Mouse (Mus musculus): ENCODE measurements around the gene Ppp1cc.
A peak's percentile ranks its signal among the peaks of the same experiment; 100 is the strongest.
"Not testable (repeated sequence)": the region's sequence is repeated elsewhere in the genome, so short reads cannot be mapped to it uniquely, and the experiment has no call there.

Gene Ppp1cc

GRCm38 (mm10) chr5:122136508-122137408, 21.3 kb upstream of the Ppp1cc start:
- peak in 1 of 2 experiments; percentile 59 for DNase-seq (ENCODE audit: low spot score in 2 of 2)

- no peak for DNase-seq (ENCODE audit: low spot score in 2 of 2)
These were observed 19.2 kb upstream of the Ppp1cc start for GRCm38 (mm10) chr5:122138856-122139255.

DNA sequence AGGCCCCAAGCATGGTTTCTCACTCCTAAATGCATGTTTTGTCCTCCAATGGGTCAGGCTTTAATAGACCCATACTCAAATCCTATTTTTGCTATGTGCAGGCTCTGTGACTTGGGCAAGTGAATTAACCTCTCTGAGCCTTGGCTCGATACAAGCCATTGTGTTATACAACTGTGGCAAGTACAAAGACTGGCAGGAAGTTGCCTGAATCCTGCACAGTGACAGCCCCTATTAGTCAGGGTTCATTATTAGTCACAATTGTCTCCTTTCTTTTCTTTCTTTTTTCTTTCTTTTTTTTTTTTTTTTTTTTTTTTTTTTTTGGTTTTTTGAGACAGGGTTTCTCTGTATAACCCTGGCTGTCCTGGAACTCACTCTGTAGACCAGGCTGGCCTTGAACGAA, 18.3 kb upstream of the Ppp1cc start:
- not testable (repeated sequence) for DNase-seq (ENCODE audit: low spot score in 2 of 2)

DNA sequence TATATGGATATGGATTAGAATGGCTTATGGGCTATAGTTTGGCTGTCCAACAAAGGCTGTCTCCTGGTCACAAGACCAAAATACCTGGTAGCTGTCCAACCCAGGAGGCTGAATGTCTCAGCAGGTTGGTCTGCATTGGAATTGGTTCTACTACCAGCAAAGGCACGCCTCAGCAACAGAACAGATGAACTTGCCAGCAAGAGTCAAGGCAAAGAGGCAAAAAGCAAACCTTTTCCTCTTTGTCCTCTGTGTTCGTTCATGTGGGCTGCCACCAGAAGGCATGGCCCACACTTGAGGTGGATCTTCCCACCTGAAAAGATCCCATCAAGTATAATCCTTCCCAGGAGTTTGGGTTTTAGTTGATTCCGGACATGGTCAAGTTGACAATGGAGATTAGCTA, 17.4 kb upstream of the Ppp1cc start, which contains the start of gene Ccdc63:
Ccdc63 (minus strand) TSS at position 101 of the 400 bp plus-strand sequence.
- no peak for DNase-seq (ENCODE audit: low spot score in 2 of 2)

GRCm38 (mm10) chr5:122142230-122142992, 15.7 kb upstream of the Ppp1cc start:
- peak; percentile 68 to 88 for DNase-seq (ENCODE audit: low spot score in 2 of 2)

- DNase-seq (ENCODE audit: low spot score in 2 of 2), result no peak
These were observed 14.5 kb upstream of the Ppp1cc start for GRCm38 (mm10) chr5:122143543-122143942.

GRCm38 (mm10) chr5:122144825-122145224, 13.3 kb upstream of the Ppp1cc start:
- DNase-seq (ENCODE audit: low spot score in 2 of 2), result no peak

DNA sequence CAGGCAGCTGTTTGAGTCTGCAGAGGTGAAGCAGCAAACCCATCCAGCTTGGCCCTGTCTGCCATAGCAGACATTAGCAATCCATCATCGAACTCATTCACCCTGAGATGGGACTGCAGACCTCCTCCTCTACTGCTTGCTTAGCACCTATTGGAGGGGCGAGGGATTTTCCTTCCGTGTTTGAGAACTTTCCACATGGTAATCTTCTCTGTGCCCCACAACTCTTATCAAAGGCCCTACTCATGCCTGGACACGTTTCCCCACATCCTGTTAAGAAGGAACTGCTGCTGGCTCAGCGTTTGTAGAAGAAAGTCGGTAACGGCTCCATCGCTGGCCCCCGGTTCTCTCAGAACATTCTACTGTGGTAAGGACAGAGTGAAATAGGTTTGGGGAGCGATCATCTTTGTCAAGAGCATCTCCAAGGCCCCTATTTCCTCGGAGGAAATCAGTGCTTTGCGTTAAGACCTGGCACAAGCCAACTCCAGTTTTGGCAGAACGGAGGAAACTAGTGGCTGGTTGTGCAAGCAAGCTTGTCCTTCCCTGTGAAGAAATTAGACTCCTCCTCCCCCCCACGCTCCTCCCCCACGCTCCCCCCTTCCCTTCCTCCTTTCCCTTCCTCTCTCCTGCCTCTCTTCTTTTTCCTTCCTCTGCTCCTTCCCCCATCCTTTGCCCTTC, 12.6 kb upstream of the Ppp1cc start:
- peak; percentile 70 to 79 for DNase-seq (ENCODE audit: low spot score in 2 of 2)

DNA sequence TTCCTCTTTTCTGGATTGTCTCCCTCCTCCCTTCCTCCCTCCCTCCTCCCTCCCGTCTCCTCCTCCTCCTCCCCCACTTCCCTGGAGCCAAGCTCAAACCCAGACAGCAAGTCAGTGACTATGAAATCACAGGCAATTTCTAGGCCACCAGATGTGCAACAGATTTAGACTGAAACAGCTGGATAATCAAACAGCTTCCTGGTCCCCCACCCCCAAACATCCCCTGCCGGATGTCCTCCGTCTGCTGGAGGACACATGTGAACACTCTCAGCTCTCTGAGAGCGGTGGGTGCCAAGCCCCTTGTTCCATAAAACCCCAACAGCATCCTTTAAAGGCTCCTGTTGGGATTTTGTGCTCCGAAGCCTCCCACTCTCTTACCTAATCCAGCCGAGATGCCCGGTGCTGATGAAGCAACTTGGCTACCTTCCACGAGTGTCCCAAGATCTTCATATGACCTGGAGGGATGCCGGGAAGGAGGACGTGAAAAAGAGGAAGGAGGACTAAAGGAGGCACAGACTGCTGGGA, 12.0 kb upstream of the Ppp1cc start:
- no peak for DNase-seq (ENCODE audit: low spot score in 2 of 2)

GRCm38 (mm10) chr5:122146609-122147008, 11.5 kb upstream of the Ppp1cc start:
- DNase-seq (ENCODE audit: low spot score in 2 of 2), result no peak

DNA sequence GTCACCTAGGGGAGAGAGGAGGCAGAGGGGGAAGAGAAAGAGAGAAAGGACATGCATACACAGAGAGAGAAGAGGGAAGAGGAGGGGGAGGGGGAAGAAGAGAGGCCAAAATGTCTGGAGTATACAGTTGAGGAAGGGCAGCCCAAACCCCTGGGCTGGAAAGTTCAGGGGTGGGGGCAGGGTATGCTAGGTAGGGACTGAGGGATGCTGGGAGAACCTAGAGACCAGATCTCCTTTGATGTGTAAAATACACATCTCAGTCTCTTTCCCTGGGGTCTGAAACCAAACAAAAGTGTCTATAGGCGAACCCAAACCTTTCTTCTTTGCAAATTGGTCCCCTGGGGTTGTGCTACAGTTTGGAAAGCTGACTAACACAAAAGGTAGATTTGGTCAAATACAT, 10.0 kb upstream of the Ppp1cc start:
- DNase-seq (ENCODE audit: low spot score in 2 of 2), result no peak

DNA sequence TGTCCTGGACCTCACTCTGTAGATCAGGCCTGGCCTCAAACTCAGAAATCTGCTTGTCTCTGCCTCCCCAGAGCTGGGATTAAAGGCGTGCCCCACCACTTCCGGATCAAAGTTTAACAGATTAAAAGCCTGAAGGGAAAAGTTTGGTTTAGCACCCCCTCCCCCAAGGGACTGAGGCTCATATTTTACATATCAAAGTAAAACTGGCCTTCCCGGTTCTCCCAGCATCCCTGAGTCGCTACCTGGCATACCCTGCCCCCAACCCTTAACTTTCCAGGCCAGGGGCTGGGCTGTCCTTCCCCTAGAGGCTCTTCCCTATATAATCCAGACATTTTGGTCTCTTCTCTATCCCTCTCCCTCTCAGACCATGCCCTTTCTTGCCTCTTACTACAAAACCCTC, 8.8 kb upstream of the Ppp1cc start:
- DNase-seq (ENCODE audit: low spot score in 2 of 2), result no peak

DNA sequence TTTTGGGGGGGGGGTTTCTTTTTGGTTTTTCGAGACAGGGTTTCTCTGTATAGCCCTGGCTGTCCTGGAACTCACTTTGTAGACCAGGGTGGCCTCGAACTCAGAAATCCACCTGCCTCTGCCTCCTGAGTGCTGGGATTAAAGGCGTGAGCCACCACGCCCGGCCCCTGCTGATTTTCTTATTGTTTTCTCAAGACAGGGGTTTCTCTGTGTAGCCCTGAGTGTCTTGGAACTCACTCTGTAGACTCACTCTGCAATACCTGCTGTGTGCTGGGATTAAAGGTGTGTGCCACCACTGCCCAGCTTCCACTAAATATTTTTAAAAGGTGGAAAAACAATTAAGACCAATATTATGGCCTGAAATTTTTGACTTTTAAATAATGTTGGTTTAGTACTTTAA, 5.6 kb upstream of the Ppp1cc start:
- DNase-seq (ENCODE audit: low spot score in 2 of 2), result not testable (repeated sequence)

GRCm38 (mm10) chr5:122154006-122154405, 4.1 kb upstream of the Ppp1cc start:
- DNase-seq (ENCODE audit: low spot score in 2 of 2), result no peak

DNA sequence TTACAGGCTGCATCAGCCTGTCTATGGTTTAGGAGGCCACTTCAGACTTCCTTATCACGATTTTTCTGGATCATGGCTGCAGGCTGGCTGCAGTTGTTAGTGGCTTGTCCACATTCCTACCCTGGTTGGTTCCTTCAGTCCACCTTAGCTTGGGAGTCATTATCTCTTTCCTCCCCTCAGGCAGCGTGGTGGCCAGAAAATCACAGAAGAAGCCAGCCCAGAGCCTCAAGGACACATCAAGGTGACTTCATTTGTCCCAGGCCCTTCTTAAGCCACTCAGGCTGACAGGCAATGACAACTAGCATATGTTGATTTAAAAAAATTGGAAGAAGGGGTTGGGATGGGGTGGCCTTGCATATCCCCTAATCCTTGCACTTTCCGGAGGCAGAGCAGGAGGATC, 3.3 kb upstream of the Ppp1cc start:
- no peak for DNase-seq (ENCODE audit: low spot score in 2 of 2)

DNA sequence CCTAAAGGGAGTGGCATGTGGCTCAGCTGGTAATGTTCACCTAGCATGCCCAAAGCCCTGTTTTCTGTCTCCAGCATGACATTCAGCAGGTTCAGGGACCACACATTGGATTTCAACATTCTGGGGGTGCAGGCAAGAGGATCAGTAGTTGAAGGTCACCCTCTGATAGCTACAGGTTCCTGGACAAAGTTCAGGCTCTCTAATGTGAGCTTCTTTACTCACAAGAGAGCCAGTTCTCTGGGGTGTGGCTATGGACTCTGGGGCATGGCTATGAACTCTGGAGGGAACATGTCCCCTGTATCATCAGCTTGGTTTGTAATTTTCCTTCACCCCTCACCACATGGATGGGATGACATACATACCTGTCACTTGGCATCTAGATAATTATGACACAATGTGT, 2.5 kb upstream of the Ppp1cc start:
- no peak for DNase-seq (ENCODE audit: low spot score in 2 of 2)

- DNase-seq (ENCODE audit: low spot score in 2 of 2), result no peak
These were observed 1.6 kb upstream of the Ppp1cc start for GRCm38 (mm10) chr5:122156486-122156885.

DNA sequence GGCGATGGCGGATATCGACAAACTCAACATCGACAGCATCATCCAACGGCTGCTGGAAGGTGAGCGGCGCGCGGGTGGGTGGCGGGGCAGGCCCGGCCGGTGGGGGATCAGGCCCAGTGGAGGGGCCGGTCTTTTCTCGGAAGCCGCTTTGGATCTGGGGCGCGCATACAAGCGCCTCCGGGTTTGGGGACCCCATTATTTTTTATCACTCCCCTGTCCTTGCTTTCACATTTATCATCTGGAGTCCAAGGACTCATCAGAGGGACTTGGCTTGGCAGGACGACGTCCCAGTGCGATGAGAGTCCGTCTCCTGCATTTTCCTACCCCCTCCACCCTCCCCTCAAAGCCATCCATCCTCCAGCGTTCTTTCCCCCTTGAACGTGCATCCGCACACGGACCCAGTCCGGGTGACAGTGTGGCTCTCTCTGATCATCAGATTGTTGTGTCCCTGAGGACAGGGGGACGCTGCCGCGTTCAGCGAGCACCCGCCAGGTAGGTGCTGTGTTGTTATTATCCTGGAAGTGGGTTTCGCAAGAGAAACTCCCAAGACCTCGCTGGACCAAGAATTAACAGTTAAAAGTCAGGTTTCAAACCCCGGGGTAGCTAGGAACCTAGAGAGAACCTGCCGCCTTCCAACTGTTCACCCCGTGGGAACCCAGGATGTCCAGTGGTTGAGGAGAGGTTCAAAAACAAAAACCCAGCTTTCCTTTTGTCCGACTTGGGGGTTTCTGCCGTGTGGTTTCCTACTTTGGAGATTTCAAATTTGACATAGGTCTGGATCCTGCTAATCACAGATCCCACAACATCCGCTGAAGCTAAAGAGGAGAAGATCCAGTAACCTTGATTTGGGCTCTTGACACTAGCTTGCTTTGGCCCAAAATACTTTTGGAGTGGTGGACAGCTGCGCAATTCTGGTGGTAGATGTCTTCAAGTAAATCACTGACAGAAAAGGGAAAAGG, 758 bp downstream of the Ppp1cc start:
- DNase-seq (ENCODE audit: low spot score in 2 of 2), result peak; percentile 29 to 76

GRCm38 (mm10) chr5:122163194-122163593, 5.1 kb downstream of the Ppp1cc start:
- no peak for DNase-seq (ENCODE audit: low spot score in 2 of 2)

- no peak for DNase-seq (ENCODE audit: low spot score in 2 of 2)
These were observed 5.9 kb downstream of the Ppp1cc start for GRCm38 (mm10) chr5:122164011-122164410.

Measured in spleen, postnatal 4 days (tissue).